In the genomic region with DNA sequence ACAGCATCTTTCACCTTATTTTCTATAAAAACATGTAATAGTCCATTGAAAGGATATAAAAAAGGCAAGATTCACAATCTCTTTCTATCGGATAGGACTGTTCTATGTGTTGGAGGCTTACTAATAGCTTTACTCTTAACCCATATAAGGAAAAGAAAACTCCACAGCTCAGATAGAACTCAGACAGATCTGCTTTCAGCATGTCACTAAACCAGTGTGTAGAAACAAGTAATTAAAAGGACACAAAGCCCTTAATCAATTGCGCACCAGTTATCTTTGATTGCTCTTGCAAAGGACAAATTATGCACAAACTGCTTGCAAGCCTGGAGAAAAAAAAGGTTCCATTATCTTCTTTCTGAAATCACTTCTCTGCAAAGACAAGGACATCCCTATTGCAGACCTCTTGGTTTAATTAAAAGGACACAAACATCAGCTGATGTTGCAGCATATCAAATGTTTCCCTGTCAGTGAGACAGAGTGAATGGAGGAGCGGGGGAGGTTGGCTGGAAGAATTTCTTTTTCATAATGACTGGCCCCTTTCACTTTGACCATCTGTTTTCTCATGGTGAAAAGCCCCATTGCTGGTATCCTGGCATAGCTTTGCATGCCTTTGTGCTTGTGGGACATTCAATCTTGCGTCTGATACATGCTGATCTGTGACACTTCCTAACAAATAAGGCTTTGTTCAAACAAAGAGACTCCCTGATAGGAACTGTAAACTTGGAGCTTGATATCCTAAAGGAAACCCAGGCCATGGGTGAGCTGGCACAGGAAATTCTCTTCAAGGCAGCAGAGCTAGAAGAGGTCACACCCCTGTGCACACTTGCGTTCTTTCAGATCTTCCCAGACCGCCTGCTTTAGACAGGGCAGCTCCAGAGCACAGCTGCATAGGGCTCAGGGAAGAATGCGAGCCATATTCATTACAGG, we compare ENCODE assay signal across 8 mouse cellular contexts.
DNase-seq lines count a peak whose midpoint lies in the region; ATAC-seq lines count a peak whose summit lies in the region.

No protein-coding gene starts in this region.

- H3K4me2 ChIP-seq in kidney, embryonic 15.5 days, result peak overlapping the region; percentile 25; the same call in 1 of the 2 replicates
- H3K4me2 ChIP-seq in liver, embryonic 13.5 days, result no peak overlapping the region
- H3K4me2 ChIP-seq in neural tube, embryonic 15.5 days, result no peak overlapping the region

- ATAC-seq in kidney, embryonic 15.5 days (replicated peaks; ENCODE audit: low FRiP score), result peak; percentile 97
- peak; percentile 50; the same call in 1 of the 2 replicates for ATAC-seq in liver, embryonic 13.5 days (ENCODE audit: low read depth)
- ATAC-seq in neural tube, embryonic 15.5 days (ENCODE audit: low FRiP score), result peak; percentile 72

- no peak overlapping the region for H3K4me3 ChIP-seq in kidney, embryonic 15.5 days (replicated peaks)
- no peak overlapping the region for H3K4me3 ChIP-seq in liver, embryonic 13.5 days (replicated peaks)
- no peak overlapping the region for H3K4me3 ChIP-seq in neural tube, embryonic 15.5 days (replicated peaks)

- no peaks in the 10 kb centered on the region for H3K9me3 ChIP-seq in kidney, embryonic 15.5 days (replicated peaks)
- no peaks in the 10 kb centered on the region for H3K9me3 ChIP-seq in liver, embryonic 13.5 days (replicated peaks)
- H3K9me3 ChIP-seq in neural tube, embryonic 15.5 days (replicated peaks), result no peaks in the 10 kb centered on the region; the same call in 1 of the 2 replicates

- H3K9ac ChIP-seq in kidney, embryonic 15.5 days, result no peak overlapping the region
- no peak overlapping the region for H3K9ac ChIP-seq in liver, embryonic 13.5 days
- no peak overlapping the region for H3K9ac ChIP-seq in neural tube, embryonic 15.5 days (replicated peaks)

- H3K4me1 ChIP-seq in kidney, embryonic 15.5 days, result peaks cover 14% of the 10 kb centered on the region
- H3K4me1 ChIP-seq in liver, embryonic 13.5 days (replicated peaks), result no peaks in the 10 kb centered on the region
- peaks cover 23% of the 10 kb centered on the region for H3K4me1 ChIP-seq in neural tube, embryonic 15.5 days

- peak overlapping the region; percentile 71 for H3K27ac ChIP-seq in kidney, embryonic 15.5 days
- H3K27ac ChIP-seq in liver, embryonic 13.5 days, result no peak overlapping the region
- H3K27ac ChIP-seq in neural tube, embryonic 15.5 days (replicated peaks), result peak overlapping the region; percentile 70

- H3K36me3 ChIP-seq in kidney, embryonic 15.5 days, result no peaks in the 10 kb centered on the region
- H3K36me3 ChIP-seq in liver, embryonic 13.5 days, result no peaks in the 10 kb centered on the region
- no peaks in the 10 kb centered on the region for H3K36me3 ChIP-seq in neural tube, embryonic 15.5 days

- H3K27me3 ChIP-seq in kidney, embryonic 15.5 days, result no peaks in the 10 kb centered on the region
- no peaks in the 10 kb centered on the region for H3K27me3 ChIP-seq in liver, embryonic 13.5 days
- no peaks in the 10 kb centered on the region for H3K27me3 ChIP-seq in neural tube, embryonic 15.5 days (replicated peaks)

- DNase-seq in adrenal gland, adult 8-10 months, result peak; percentile 6
- DNase-seq in adrenal gland, adult 18-20 months (ENCODE audit: low spot score in 2 of 2), result no peak
- DNase-seq in brain, adult 2 months (ENCODE audit: low read depth, low spot score), result peak; percentile 83
- DNase-seq in heart, adult 8-10 months (ENCODE audit: low spot score), result peak; percentile 32
- DNase-seq in liver, embryonic 13.5 days, result no peak
- DNase-seq in urinary bladder, adult 18-20 months (ENCODE audit: low spot score in 2 of 2), result no peak

- 25% methylated on average over 7 of the region's 7 CpGs for WGBS in kidney, embryonic 15.5 days
- 38% methylated on average over 7 of the region's 7 CpGs for WGBS in liver, embryonic 13.5 days (ENCODE audit: insufficient replicate concordance)
- WGBS in neural tube, embryonic 15.5 days, result 17% methylated on average over 7 of the region's 7 CpGs

Comparison
In these comparisons a context has a peak if more than half of its experiments do, and no peak if none do; other contexts are left out.
1. DNase-seq: peak in adrenal gland, adult 8-10 months (single experiment), brain, adult 2 months (single experiment) and heart, adult 8-10 months (single experiment); none in adrenal gland, adult 18-20 months (0 of 2), liver, embryonic 13.5 days (single experiment) and urinary bladder, adult 18-20 months (0 of 2).
2. Peak in every context shown above with its lines, with median percentiles within 50 percentile points of each other: ATAC-seq.